Mouse (Mus musculus) stomach, embryonic 15.5 days (tissue): ENCODE measurements around the gene Dusp5. TPM values are rescaled to one million over a fixed set of nuclear protein-coding genes. Genes with fewer than 3 reads are reported as not detected.

ENCODE experiments used
- ATAC-seq: fragments of 200-750 bp; cut with Nextera tagmentation; 2 replicates; pipeline ENCODE4 v1.8.0; 2017; ENCODE audit warnings: low read depth, moderate number of reproducible peaks, moderate TSS enrichment; ENCODE audit not compliant: insufficient read depth, low FRiP score
- H3K27ac ChIP-seq: fragments of 300-500 bp; sonication (generic); 2 replicates; pipeline ENCODE4 v1.5.1; 2015; ENCODE audit warnings: mild to moderate bottlenecking, inconsistent platforms
- H3K27me3 ChIP-seq: fragments of 300-500 bp; sonication (generic); replicated peaks from 2 replicates; pipeline ENCODE4 v1.6.1; 2015; ENCODE audit warnings: inconsistent platforms
- H3K36me3 ChIP-seq: fragments of 300-500 bp; sonication (generic); 2 replicates; pipeline ENCODE4 v1.6.1; 2015; ENCODE audit warnings: inconsistent platforms
- H3K4me1 ChIP-seq: fragments of 300-500 bp; sonication (generic); 2 replicates; pipeline ENCODE4 v1.6.1; 2015; ENCODE audit warnings: inconsistent platforms
- H3K4me2 ChIP-seq: fragments of 300-500 bp; sonication (generic); 2 replicates; pipeline ENCODE4 v1.6.1; 2015; ENCODE audit warnings: mild to moderate bottlenecking, inconsistent platforms
- H3K4me3 ChIP-seq: fragments of 300-500 bp; sonication (generic); replicated peaks from 2 replicates; pipeline ENCODE4 v1.5.1; 2015; ENCODE audit warnings: inconsistent platforms
- H3K9ac ChIP-seq: fragments of 300-500 bp; sonication (generic); 2 replicates; pipeline ENCODE4 v1.6.1; 2015; ENCODE audit warnings: inconsistent platforms
- H3K9me3 ChIP-seq: fragments of 300-500 bp; sonication (generic); 2 replicates; pipeline ENCODE4 v1.6.1; 2016; ENCODE audit warnings: inconsistent platforms
- WGBS: fragments of 180-500 bp; shearing (Covaris S2); methylation state at CpG from one replicate; pipeline ENCODE4 v1.1.7; 2015; 5-methylcytosine and 5-hydroxymethylcytosine counted together
- polyA plus RNA-seq: library from polyadenylated mRNA; unstranded; fragments of >200 nt; fragmentation: Nextera tagmentation; extraction: Ambion mirVana; gene quantifications from 2 replicates; pipeline ENCODE4 v1.2.1, GENCODE M21; 2015

Gene Dusp5
- polyA plus RNA-seq, 1 experiment from 2014 or later, result 7.4 TPM

GRCm38 (mm10) chr19:53552216-53552786 lies 23.4 kb downstream of the Dusp5 start:
- 31% methylated on average over 10 of the region's 10 CpGs for WGBS
- no peak overlapping the region for H3K4me2 ChIP-seq
- H3K27me3 ChIP-seq, result no peaks in the 10 kb centered on the region
- H3K27ac ChIP-seq, result no peak overlapping the region
- no peak overlapping the region for H3K4me3 ChIP-seq
- no peaks in the 10 kb centered on the region for H3K36me3 ChIP-seq
- no peak overlapping the region for H3K9ac ChIP-seq
- peaks cover 9% of the 10 kb centered on the region; the same call in 1 of the 2 replicates for H3K4me1 ChIP-seq
- H3K9me3 ChIP-seq, result no peaks in the 10 kb centered on the region
- no peak for ATAC-seq

- H3K9ac ChIP-seq, result no peak overlapping the region
- no peak overlapping the region for H3K4me2 ChIP-seq
- WGBS, result 51% methylated on average over 6 of the region's 6 CpGs
- H3K9me3 ChIP-seq, result no peaks in the 10 kb centered on the region
- no peak for ATAC-seq
- no peak overlapping the region for H3K4me3 ChIP-seq
- no peaks in the 10 kb centered on the region for H3K27me3 ChIP-seq
- no peaks in the 10 kb centered on the region for H3K36me3 ChIP-seq
- peaks cover 9% of the 10 kb centered on the region; the same call in 1 of the 2 replicates for H3K4me1 ChIP-seq
- no peak overlapping the region for H3K27ac ChIP-seq
Observed at GRCm38 (mm10) chr19:53552795-53553194, 23.9 kb downstream of the Dusp5 start.

GRCm38 (mm10) chr19:53554402-53554801 lies 25.5 kb downstream of the Dusp5 start:
- H3K9me3 ChIP-seq, result no peaks in the 10 kb centered on the region
- H3K9ac ChIP-seq, result no peak overlapping the region
- no peak for ATAC-seq
- no peaks in the 10 kb centered on the region for H3K36me3 ChIP-seq
- H3K4me2 ChIP-seq, result no peak overlapping the region
- H3K27me3 ChIP-seq, result no peaks in the 10 kb centered on the region
- WGBS, result 79% methylated on average over 11 of the region's 11 CpGs
- peaks cover 8% of the 10 kb centered on the region; the same call in 1 of the 2 replicates for H3K4me1 ChIP-seq
- no peak overlapping the region for H3K4me3 ChIP-seq
- no peak overlapping the region for H3K27ac ChIP-seq

GRCm38 (mm10) chr19:53554981-53555616 lies 26.2 kb downstream of the Dusp5 start:
- Histone ChIP-seq H3K4me2 (no peak overlapping the region), H3K4me3 (no peak overlapping the region), H3K9me3 (no peaks in the 10 kb centered on the region; the same call in 1 of the 2 replicates), H3K27ac (no peak overlapping the region), H3K27me3 (no peaks in the 10 kb centered on the region), H3K4me1 (peaks cover 8% of the 10 kb centered on the region; the same call in 1 of the 2 replicates), H3K36me3 (no peaks in the 10 kb centered on the region), H3K9ac (no peak overlapping the region)
- no peak for ATAC-seq
- WGBS, result 67% methylated on average over 5 of the region's 5 CpGs

GRCm38 (mm10) chr19:53556841-53557240 lies 27.9 kb downstream of the Dusp5 start:
- 40% methylated on average over 6 of the region's 6 CpGs for WGBS
- no peak overlapping the region for H3K4me3 ChIP-seq

GRCm38 (mm10) chr19:53557267-53557936 lies 28.5 kb downstream of the Dusp5 start:
- Histone ChIP-seq H3K4me2 (peak overlapping the region; percentile 46), H3K4me3 (peak overlapping the region; percentile 17; the same call in 1 of the 2 replicates), H3K36me3 (no peaks in the 10 kb centered on the region), H3K9ac (no peak overlapping the region), H3K27me3 (no peaks in the 10 kb centered on the region), H3K4me1 (peaks cover 8% of the 10 kb centered on the region; the same call in 1 of the 2 replicates), H3K9me3 (no peaks in the 10 kb centered on the region; the same call in 1 of the 2 replicates), H3K27ac (no peak overlapping the region)
- 29% methylated on average over 20 of the region's 20 CpGs for WGBS
- ATAC-seq, result peak; percentile 63; the same call in 1 of the 2 replicates

More at GRCm38 (mm10) chr19:53556841-53557240, 27.9 kb downstream of the Dusp5 start:
- no peak overlapping the region for H3K27ac ChIP-seq
- H3K9ac ChIP-seq, result no peak overlapping the region
- no peaks in the 10 kb centered on the region for H3K27me3 ChIP-seq
- no peaks in the 10 kb centered on the region; the same call in 1 of the 2 replicates for H3K9me3 ChIP-seq
- no peaks in the 10 kb centered on the region for H3K36me3 ChIP-seq
- H3K4me2 ChIP-seq, result peak overlapping the region; percentile 46
- peaks cover 8% of the 10 kb centered on the region; the same call in 1 of the 2 replicates for H3K4me1 ChIP-seq
- no peak for ATAC-seq

- Histone ChIP-seq H3K9me3 (no peaks in the 10 kb centered on the region; the same call in 1 of the 2 replicates), H3K27me3 (no peaks in the 10 kb centered on the region), H3K9ac (no peak overlapping the region), H3K4me2 (no peak overlapping the region), H3K36me3 (no peaks in the 10 kb centered on the region), H3K4me3 (no peak overlapping the region), H3K4me1 (peaks cover 8% of the 10 kb centered on the region; the same call in 1 of the 2 replicates), H3K27ac (no peak overlapping the region)
- no peak for ATAC-seq
- 84% methylated on average over 3 of the region's 3 CpGs for WGBS
Observed at GRCm38 (mm10) chr19:53560436-53560835, 31.5 kb downstream of the Dusp5 start.

- Histone ChIP-seq H3K27me3 (no peaks in the 10 kb centered on the region), H3K36me3 (no peaks in the 10 kb centered on the region), H3K4me3 (no peak overlapping the region), H3K9me3 (no peaks in the 10 kb centered on the region; the same call in 1 of the 2 replicates), H3K9ac (no peak overlapping the region), H3K4me1 (no peaks in the 10 kb centered on the region), H3K27ac (no peak overlapping the region), H3K4me2 (no peak overlapping the region)
- no peak for ATAC-seq
- WGBS, result 47% methylated on average over 4 of the region's 4 CpGs
Observed at GRCm38 (mm10) chr19:53564174-53564573, 35.3 kb downstream of the Dusp5 start.

GRCm38 (mm10) chr19:53565565-53566277 lies 36.8 kb downstream of the Dusp5 start:
- WGBS, result 88% methylated on average over 14 of the region's 14 CpGs
- H3K9ac ChIP-seq, result no peak overlapping the region
- H3K4me1 ChIP-seq, result no peaks in the 10 kb centered on the region
- H3K9me3 ChIP-seq, result no peaks in the 10 kb centered on the region
- no peak overlapping the region for H3K27ac ChIP-seq
- H3K36me3 ChIP-seq, result no peaks in the 10 kb centered on the region
- ATAC-seq, result no peak
- H3K4me2 ChIP-seq, result no peak overlapping the region
- H3K4me3 ChIP-seq, result no peak overlapping the region
- no peaks in the 10 kb centered on the region for H3K27me3 ChIP-seq

GRCm38 (mm10) chr19:53567864-53568263 lies 39.0 kb downstream of the Dusp5 start:
- no peaks in the 10 kb centered on the region for H3K27me3 ChIP-seq
- H3K4me3 ChIP-seq, result no peak overlapping the region
- no peaks in the 10 kb centered on the region for H3K36me3 ChIP-seq
- ATAC-seq, result no peak
- 51% methylated on average over 11 of the region's 11 CpGs for WGBS
- H3K4me2 ChIP-seq, result no peak overlapping the region
- no peak overlapping the region for H3K27ac ChIP-seq
- no peak overlapping the region for H3K9ac ChIP-seq
- H3K4me1 ChIP-seq, result 0 out of 2 replicates have a peak, but pooled peaks cover 2% of the 10 kb centered on the region
- no peaks in the 10 kb centered on the region for H3K9me3 ChIP-seq

- no peak for ATAC-seq
Observed at GRCm38 (mm10) chr19:53568553-53568952, 39.6 kb downstream of the Dusp5 start.

More at GRCm38 (mm10) chr19:53568553-53568952, 39.6 kb downstream of the Dusp5 start:
- H3K9me3 ChIP-seq, result no peaks in the 10 kb centered on the region
- no peaks in the 10 kb centered on the region for H3K27me3 ChIP-seq
- H3K4me3 ChIP-seq, result no peak overlapping the region
- WGBS, result 79% methylated on average over 3 of the region's 3 CpGs
- no peak overlapping the region for H3K27ac ChIP-seq
- 0 out of 2 replicates have a peak, but pooled peaks cover 5% of the 10 kb centered on the region for H3K4me1 ChIP-seq
- no peak overlapping the region for H3K4me2 ChIP-seq
- no peaks in the 10 kb centered on the region for H3K36me3 ChIP-seq
- no peak overlapping the region for H3K9ac ChIP-seq
